Mouse (Mus musculus): ENCODE measurements at regions not wholly inside any gene's neighbourhood (a gene's known extent, or its start where the extent isn't known, plus 50 kb on each side); places are given as distances from the start of the nearest gene placed in this dataset.
"Not testable (repeated sequence)": the region's sequence is repeated elsewhere in the genome, so short reads cannot be mapped to it uniquely, and the experiment has no call there.

GRCm38 (mm10) chr7:111174393-111175124 is 91.7 kb upstream of the Eif4g2 start:
- no peak for DNase-seq (ENCODE audit: extremely low spot score)

DNA sequence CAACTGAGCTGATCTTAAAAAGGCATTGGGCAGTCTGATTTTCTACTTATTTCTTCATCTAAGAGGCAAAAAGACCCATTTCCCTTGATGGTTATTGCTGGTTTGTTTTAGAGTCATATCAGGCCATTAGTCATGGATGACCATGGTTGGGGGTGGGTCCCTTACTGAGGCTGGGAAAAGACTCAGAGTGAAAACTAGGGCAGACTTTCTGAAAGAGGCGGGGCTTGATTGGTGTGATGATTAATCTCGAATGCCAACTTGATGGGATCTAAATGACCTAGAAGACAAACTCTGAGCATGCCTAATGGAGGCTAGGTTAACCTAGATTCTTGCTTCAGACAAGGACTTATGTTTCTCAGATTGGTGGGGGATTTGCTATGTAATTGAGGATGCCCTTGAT is 89.2 kb upstream of the Eif4g2 start:
- no peak for DNase-seq (ENCODE audit: extremely low spot score)

DNA sequence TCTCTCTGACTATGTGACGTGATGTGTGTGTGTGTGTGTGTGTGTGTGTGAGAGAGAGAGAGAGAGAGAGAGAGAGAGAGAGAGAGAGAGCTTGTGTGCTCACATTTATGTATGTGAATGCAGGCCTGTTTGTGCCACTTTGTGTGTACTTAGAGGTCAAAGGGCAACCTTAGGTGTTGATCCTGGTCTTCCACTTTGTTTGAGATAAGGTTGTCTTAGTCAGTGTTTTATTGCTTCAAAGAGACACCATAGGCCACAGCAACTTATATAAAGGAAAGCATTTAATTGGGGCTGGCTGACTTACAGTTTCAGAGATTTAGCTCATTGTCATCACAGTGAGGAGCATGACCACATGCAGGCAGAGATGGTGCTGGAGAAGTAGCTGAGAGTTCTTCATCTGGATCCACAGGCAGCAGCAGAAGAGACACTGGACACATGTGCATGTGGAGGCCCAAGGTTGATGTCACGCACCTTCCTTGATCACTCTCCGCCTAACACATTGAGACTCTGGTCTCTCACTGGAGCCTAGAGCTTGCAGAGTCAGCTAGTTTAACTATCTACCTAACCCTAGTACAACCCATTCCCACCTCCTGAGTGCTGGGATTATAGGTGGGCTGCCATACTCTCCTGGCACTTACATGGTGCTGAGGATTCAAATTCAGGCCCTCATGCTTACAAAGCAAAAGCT is 85.9 kb upstream of the Eif4g2 start:
- not testable (repeated sequence) for DNase-seq (ENCODE audit: extremely low spot score)

- no peak for DNase-seq (ENCODE audit: extremely low spot score)
These were observed 82.2 kb upstream of the Eif4g2 start for GRCm38 (mm10) chr7:111164994-111165393.

DNA sequence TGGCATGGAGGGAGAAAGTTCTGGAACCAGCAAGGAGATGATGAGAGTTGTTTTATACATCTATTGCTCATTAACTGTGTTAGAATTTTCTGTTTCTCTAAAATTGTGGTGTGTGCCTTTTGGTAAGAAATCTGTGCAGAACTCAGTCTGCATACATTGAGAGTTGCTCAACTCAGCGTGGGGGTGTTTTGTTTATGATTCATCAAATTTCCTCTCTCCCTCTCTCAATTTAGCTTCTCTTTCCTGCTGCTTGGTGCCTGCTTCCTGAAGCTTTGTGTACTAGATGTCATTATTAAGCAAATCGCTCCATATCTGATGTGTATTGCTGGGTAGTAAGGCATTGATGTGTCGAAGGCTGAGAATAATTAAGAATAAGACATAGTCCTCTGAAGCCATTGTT is 81.4 kb upstream of the Eif4g2 start:
- no peak for DNase-seq (ENCODE audit: extremely low spot score)

GRCm38 (mm10) chr7:111163861-111164260 is 81.0 kb upstream of the Eif4g2 start:
- DNase-seq (ENCODE audit: extremely low spot score) = no peak

DNA sequence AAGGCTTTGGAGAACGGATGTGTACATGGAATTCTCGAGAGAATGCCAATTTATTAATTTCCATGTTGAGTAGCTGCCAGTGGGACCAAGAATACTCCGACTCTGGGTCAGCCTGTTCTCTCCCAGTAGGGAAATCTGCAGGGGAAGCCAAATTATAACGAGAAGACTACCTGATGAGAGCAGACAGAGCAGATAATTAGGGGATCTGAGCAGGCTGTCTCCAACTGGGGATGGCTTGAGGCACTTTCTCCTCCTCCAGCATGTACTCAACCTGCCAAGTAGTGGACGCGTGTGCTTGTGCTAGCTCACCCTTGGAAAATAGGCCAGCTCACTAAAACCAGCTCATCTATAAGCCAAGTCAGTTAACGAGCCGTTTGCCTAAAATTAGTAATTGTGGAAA is 80.5 kb upstream of the Eif4g2 start:
- no peak for DNase-seq (ENCODE audit: extremely low spot score)

DNA sequence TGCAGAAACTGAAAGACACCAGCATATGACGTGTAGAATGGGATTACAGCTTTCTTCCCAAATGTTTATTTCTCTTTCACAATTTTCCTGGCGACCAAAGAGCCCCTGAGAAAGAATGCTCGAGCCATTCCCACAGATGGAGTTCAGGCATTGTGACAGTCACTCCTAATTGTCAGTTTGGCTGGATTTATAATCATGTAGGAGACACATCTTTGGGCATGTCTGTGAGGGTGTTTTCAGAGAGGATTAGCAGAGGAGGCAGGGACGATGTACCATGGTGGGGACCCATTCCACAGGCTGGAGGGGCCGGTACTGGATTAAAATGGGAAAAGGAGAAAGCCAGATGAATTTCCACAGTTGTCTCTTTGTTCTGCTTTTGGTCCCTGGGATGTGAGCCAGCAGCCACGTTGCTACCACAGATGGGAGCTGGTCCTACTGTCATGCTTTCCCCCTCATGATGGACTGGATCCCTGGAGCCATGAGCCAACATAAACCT is 76.0 kb upstream of the Eif4g2 start:
- no peak for DNase-seq (ENCODE audit: extremely low spot score)

GRCm38 (mm10) chr7:111157754-111158325 is 75.0 kb upstream of the Eif4g2 start:
- peak; percentile 42 for DNase-seq (ENCODE audit: extremely low spot score)

DNA sequence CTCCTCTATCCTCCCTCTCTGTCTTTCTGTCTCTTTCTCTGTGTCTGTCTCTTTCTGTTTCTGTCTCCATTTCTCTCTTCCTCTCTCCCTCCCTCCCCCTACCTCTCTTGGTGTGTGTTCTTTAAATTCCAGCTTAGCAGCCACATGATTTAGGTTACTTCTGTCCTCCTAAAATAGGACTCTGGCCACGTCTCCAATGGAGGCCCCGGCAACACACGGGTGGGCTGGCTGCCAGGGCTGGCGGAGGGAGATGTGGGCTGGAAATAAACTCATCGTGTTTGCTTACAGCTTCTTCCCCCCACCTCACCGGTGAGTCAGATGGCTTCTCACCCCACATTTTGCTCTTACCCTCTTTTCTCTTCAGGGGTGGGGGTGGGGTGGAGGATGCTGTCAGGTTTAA is 74.5 kb upstream of the Eif4g2 start:
- peak; percentile 18 for DNase-seq (ENCODE audit: extremely low spot score)

- DNase-seq (ENCODE audit: extremely low spot score) = peak; percentile 22
These were observed 73.8 kb upstream of the Eif4g2 start for GRCm38 (mm10) chr7:111156472-111157231.

- no peak for DNase-seq (ENCODE audit: extremely low spot score)
These were observed 73.2 kb upstream of the Eif4g2 start for GRCm38 (mm10) chr7:111155995-111156394.

DNA sequence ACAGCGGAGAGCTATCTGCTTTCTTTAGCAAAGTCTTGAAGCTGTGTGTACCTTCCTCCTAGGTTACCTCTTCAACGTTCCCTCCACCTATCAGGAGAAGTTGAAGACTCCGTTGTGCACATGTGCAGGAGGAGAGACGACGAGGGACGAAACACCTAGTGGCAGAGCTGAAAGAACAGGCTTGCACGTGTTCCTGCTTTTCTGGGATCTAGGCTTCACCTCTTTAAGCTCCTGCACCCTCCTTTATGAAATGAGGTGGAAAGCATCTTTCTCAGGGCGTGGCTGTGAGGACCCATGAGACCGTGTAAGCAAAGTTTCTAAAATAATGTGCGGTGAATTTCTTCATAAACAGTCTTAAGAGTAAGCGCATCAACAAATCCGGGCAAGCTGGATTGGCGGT is 71.4 kb upstream of the Eif4g2 start:
- no peak for DNase-seq (ENCODE audit: extremely low spot score)

- no peak for DNase-seq (ENCODE audit: extremely low spot score)
These were observed 67.7 kb upstream of the Eif4g2 start for GRCm38 (mm10) chr7:111150540-111150939.

- DNase-seq (ENCODE audit: extremely low spot score) = no peak
These were observed 67.3 kb upstream of the Eif4g2 start for GRCm38 (mm10) chr7:111150115-111150514.

DNA sequence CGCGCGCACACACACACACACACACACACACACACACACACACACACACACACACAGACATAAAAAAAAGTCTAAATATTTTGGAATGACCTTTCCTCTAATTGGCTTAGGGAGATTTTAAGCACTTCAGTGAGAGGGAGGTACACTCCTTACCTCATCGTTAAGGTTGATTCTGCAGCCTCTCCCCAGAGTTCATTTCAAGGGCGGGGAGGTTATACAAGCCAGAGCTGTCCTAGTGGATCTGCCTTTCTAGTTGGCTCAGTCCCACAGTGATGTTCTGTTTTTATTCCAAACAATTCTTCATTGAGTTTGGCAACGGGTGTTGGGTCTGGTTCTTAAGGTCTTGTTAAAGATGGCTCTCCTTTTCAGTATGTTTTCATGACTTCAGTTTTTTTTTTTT is 64.8 kb upstream of the Eif4g2 start:
- DNase-seq (ENCODE audit: extremely low spot score) = no peak

DNA sequence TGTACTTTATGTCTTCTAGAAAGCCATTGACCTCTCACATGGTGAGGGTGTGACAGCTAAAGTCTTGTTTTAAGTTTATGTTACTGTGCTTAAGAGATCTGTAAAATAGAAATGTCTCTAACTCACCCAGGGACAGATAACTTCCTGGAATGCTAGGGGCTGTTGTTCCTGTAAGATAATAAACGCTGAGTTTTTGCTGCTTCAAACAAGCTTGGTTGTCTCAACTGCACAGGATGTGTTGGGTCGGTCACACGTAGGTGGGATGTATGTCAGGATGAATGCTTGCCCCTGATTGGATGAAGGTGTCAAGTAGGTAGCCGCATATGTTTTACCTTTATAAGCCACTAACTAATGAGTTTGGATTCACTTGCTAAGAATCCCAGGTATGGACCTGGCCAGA is 63.8 kb upstream of the Eif4g2 start:
- no peak for DNase-seq (ENCODE audit: extremely low spot score)

DNA sequence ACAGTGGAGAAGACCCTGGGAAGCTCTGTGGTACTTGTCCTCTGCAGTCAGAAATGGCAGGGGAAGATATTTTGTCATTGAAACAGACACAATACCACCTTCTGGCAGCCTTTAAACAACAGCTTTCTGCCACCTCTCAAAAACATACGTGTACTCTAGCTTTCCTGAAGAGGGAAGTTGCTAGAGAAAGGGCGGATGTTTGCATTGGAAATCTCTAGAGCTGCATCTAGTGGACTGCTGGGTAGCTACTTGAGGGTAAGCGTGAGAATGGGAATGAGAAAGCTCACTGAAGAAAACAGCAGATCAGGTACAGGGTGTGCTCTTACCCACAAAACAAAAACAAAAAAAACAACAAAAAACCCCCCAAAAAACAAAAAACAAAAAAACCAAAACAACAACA is 61.4 kb upstream of the Eif4g2 start:
- no peak for DNase-seq (ENCODE audit: extremely low spot score)

DNA sequence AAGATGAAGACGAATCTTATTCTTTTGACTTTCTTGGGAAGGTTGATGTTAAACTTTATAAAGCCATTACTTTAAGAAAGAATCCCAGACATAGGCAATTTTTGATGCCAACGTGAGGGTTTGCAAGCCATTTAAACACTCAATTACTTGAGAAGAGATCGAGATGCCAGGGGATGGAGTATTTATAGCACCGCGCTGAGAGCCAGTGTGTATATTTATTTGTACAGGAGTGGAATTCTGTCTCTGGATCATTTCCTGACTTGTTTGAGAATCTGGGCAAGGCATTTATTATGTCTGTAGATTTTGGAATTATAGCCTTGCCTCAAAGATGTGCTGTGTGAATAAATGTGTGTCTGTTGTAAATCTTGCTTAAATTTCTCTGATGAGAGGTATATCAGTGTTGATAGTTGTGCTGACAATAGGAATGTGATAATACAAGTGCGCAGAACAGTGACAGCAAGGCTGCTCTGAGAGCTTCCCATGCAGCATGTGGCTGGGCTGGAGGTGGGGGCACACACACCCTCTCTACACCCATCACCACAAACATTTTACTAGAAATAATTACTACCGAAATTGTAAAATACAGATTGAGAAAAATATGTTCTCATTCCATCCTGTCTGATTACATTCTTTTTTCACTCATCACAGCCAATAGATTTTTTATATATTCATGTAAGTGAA is 58.6 kb upstream of the Eif4g2 start:
- DNase-seq (ENCODE audit: extremely low spot score) = no peak

DNA sequence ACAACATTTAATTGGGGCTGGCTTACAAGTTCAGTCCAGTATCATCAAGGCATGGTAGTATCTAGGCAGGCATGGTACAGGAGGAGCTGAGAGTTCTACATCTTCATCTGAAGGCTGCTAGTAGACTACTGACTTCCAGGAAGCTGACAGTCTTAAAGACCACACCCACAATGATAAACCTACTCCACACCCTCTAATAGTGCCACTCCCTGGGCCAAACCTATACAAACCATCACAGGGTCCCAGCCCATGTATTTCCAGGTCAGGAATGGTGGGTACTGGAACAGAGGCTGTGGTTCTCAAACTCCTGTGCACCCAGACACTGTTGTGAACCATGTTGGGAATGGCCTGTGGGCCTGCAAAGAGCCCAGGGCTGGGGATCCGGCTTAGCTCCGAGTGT is 55.2 kb upstream of the Eif4g2 start:
- DNase-seq (ENCODE audit: extremely low spot score) = no peak

DNA sequence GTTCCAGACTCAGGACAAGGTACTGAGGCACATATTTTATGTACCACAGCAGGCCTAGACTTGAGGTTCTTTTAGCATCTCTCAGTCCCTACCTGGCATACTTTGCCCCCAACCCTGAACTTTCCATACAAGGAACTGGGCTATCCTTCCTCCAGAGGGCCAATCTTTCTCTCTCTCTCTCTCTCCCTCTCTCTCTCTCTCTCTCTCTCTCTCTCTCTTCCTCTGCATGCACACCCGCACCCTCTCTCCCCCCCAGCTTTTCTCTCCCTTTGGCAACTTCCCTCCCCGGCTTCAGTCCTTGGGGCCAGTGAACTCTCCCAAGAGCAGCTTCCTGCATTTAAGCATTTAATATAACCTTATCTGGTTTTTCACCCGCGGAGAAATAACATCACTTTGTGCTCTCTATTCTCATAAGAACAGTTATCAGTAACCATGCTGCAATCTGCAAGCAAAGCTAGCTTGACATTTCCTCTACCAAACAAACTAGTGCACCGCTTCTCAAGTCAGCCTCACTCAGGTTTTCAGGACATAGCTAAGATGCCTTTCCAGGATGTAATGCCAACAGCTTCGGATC is 53.3 kb upstream of the Eif4g2 start:
- DNase-seq (ENCODE audit: extremely low spot score) = no peak
